Mouse (Mus musculus) embryonic facial prominence, embryonic 13.5 days (tissue): ENCODE data around the gene Usp16. TPM values are rescaled to one million over a fixed set of nuclear protein-coding genes. Genes with fewer than 3 reads are reported as not detected.
"Not testable (repeated sequence)": the region's sequence is repeated elsewhere in the genome, so short reads cannot be mapped to it uniquely, and the experiment has no call there.

Experiments used
- ATAC-seq: fragments of 200-750 bp; cut with Nextera tagmentation; 2 replicates; pipeline ENCODE4 v1.8.0; 2017; ENCODE audit warnings: low read depth; ENCODE audit not compliant: insufficient number of reproducible peaks, insufficient read depth, low FRiP score, low TSS enrichment
- H3K27ac ChIP-seq: fragments of 300-500 bp; sonication (generic); 2 replicates; pipeline ENCODE4 v1.5.1; 2015; ENCODE audit warnings: moderate library complexity, mild to moderate bottlenecking, inconsistent platforms
- H3K27me3 ChIP-seq: fragments of 300-500 bp; sonication (generic); 2 replicates; pipeline ENCODE4 v1.6.1; 2015; ENCODE audit warnings: mild to moderate bottlenecking, inconsistent platforms
- H3K36me3 ChIP-seq: fragments of 300-500 bp; sonication (generic); 2 replicates; pipeline ENCODE4 v1.6.1; 2015; ENCODE audit warnings: mild to moderate bottlenecking, inconsistent platforms
- H3K4me1 ChIP-seq: fragments of 300-500 bp; sonication (generic); 2 replicates; pipeline ENCODE4 v1.6.1; 2015; ENCODE audit warnings: inconsistent platforms
- H3K4me2 ChIP-seq: fragments of 300-500 bp; sonication (generic); 2 replicates; pipeline ENCODE4 v1.6.1; 2015; ENCODE audit warnings: moderate library complexity, mild to moderate bottlenecking, inconsistent platforms
- H3K4me3 ChIP-seq: fragments of 300-500 bp; sonication (generic); 2 replicates; pipeline ENCODE4 v1.5.1; 2015; ENCODE audit warnings: mild to moderate bottlenecking, inconsistent platforms
- H3K9ac ChIP-seq: fragments of 300-500 bp; sonication (generic); 2 replicates; pipeline ENCODE4 v1.6.1; 2015; ENCODE audit warnings: mild to moderate bottlenecking, inconsistent platforms
- H3K9me3 ChIP-seq: fragments of 300-500 bp; sonication (generic); 2 replicates; pipeline ENCODE4 v1.6.1; 2016; ENCODE audit warnings: inconsistent platforms
- WGBS: fragments of 180-500 bp; shearing (Covaris S2); methylation state at CpG from one replicate; pipeline ENCODE4 v1.1.7; 2015; ENCODE audit warnings: mixed read lengths; 5-methylcytosine and 5-hydroxymethylcytosine counted together
- polyA plus RNA-seq: library from polyadenylated mRNA; unstranded; fragments of >200 nt; fragmentation: Nextera tagmentation; extraction: Ambion mirVana; gene quantifications from 2 replicates; pipeline ENCODE4 v1.2.1, GENCODE M21; 2015

Gene Usp16
- polyA plus RNA-seq, 1 experiment from 2014 or later = 55.4 TPM

GRCm38 (mm10) chr16:87492191-87492792 is 37.8 kb downstream of the Usp16 start:
- 92% methylated on average over 12 of the region's 12 CpGs for WGBS
- H3K4me2 ChIP-seq, H3K4me3 ChIP-seq, H3K27me3 ChIP-seq, H3K27ac ChIP-seq, H3K9ac ChIP-seq, ATAC-seq, H3K9me3 ChIP-seq: not testable (repeated sequence)
- H3K4me1 ChIP-seq = peaks cover 16% of the 10 kb centered on the region
- H3K36me3 ChIP-seq = peaks cover 66% of the 10 kb centered on the region

GRCm38 (mm10) chr16:87494955-87495655 is 40.6 kb downstream of the Usp16 start:
- under 1% methylated on average over 39 of the region's 39 CpGs for WGBS
- Histone ChIP-seq H3K4me1 (peaks cover 16% of the 10 kb centered on the region), H3K36me3 (peaks cover 38% of the 10 kb centered on the region), H3K4me3 (peak overlapping the region; percentile 86), H3K27ac (peak overlapping the region; percentile 83), H3K27me3 (no peaks in the 10 kb centered on the region), H3K9ac (peak overlapping the region; percentile 96), H3K9me3 (no peaks in the 10 kb centered on the region), H3K4me2 (peak overlapping the region; percentile 81)
- ATAC-seq = peak; percentile 43

GRCm38 (mm10) chr16:87495716-87496447 is 41.4 kb downstream of the Usp16 start, which contains the start of gene Cct8:
Cct8 (minus strand) TSS chr16:87495873.
- Histone ChIP-seq H3K9me3 (no peaks in the 10 kb centered on the region), H3K9ac (peak within 1 kb of the TSS; percentile 96), H3K27me3 (no peaks in the 10 kb centered on the region), H3K4me1 (peaks cover 16% of the 10 kb centered on the region), H3K36me3 (peaks cover 30% of the 10 kb centered on the region), H3K4me3 (peak within 1 kb of the TSS; percentile 86), H3K4me2 (peak within 1 kb of the TSS; percentile 81), H3K27ac (peak within 1 kb of the TSS; percentile 83)
- WGBS = 1% methylated on average over 48 of the region's 48 CpGs
- peak; percentile 93 for ATAC-seq

- ATAC-seq = no peak
- Histone ChIP-seq H3K9me3 (no peaks in the 10 kb centered on the region), H3K4me3 (peak overlapping the region; percentile 86), H3K36me3 (peaks cover 22% of the 10 kb centered on the region), H3K27me3 (no peaks in the 10 kb centered on the region), H3K9ac (no peak overlapping the region), H3K27ac (no peak overlapping the region), H3K4me1 (peaks cover 16% of the 10 kb centered on the region), H3K4me2 (peak overlapping the region; percentile 81)
- WGBS = 84% methylated on average over 2 of the region's 2 CpGs
Measured at GRCm38 (mm10) chr16:87496728-87497127, 42.2 kb downstream of the Usp16 start.

- no peaks in the 10 kb centered on the region for H3K9me3 ChIP-seq
- no peak overlapping the region for H3K27ac ChIP-seq
- peaks cover 18% of the 10 kb centered on the region for H3K36me3 ChIP-seq
- H3K9ac ChIP-seq = no peak overlapping the region
- WGBS = 89% methylated on average over 6 of the region's 6 CpGs
- no peaks in the 10 kb centered on the region for H3K27me3 ChIP-seq
- ATAC-seq = no peak
- peaks cover 16% of the 10 kb centered on the region for H3K4me1 ChIP-seq
- no peak overlapping the region for H3K4me2 ChIP-seq
- no peak overlapping the region for H3K4me3 ChIP-seq
Measured at GRCm38 (mm10) chr16:87497171-87497570, 42.7 kb downstream of the Usp16 start.

- Histone ChIP-seq H3K9me3 (no peaks in the 10 kb centered on the region), H3K9ac (no peak overlapping the region), H3K4me1 (peaks cover 7% of the 10 kb centered on the region), H3K27me3 (no peaks in the 10 kb centered on the region), H3K4me3 (no peak overlapping the region), H3K4me2 (no peak overlapping the region), H3K27ac (no peak overlapping the region), H3K36me3 (no peaks in the 10 kb centered on the region)
- ATAC-seq = no peak
- 65% methylated on average over 6 of the region's 6 CpGs for WGBS
Measured at GRCm38 (mm10) chr16:87499556-87499955, 45.1 kb downstream of the Usp16 start.

- Histone ChIP-seq H3K27ac (no peak overlapping the region), H3K36me3 (no peaks in the 10 kb centered on the region), H3K4me2 (no peak overlapping the region), H3K27me3 (no peaks in the 10 kb centered on the region), H3K9ac (no peak overlapping the region), H3K9me3 (no peaks in the 10 kb centered on the region), H3K4me3 (no peak overlapping the region), H3K4me1 (peaks cover 4% of the 10 kb centered on the region)
- ATAC-seq = no peak
- 45% methylated on average over 13 of the region's 13 CpGs for WGBS
Measured at GRCm38 (mm10) chr16:87501304-87502078, 47.0 kb downstream of the Usp16 start.

GRCm38 (mm10) chr16:87511706-87512105 is 57.2 kb downstream of the Usp16 start:
- WGBS = 71% methylated on average over 5 of the region's 5 CpGs
- no peak overlapping the region for H3K4me3 ChIP-seq

GRCm38 (mm10) chr16:87512331-87512730 is 57.8 kb downstream of the Usp16 start:
- H3K4me1 ChIP-seq = peaks cover 2% of the 10 kb centered on the region; the same call in 1 of the 2 replicates
- H3K27ac ChIP-seq = no peak overlapping the region
- H3K27me3 ChIP-seq = no peaks in the 10 kb centered on the region
- no peak overlapping the region for H3K9ac ChIP-seq
- no peak overlapping the region for H3K4me3 ChIP-seq
- WGBS = 90% methylated on average over 14 of the region's 14 CpGs
- H3K36me3 ChIP-seq = no peaks in the 10 kb centered on the region
- no peaks in the 10 kb centered on the region for H3K9me3 ChIP-seq
- no peak overlapping the region for H3K4me2 ChIP-seq
- no peak for ATAC-seq

More at GRCm38 (mm10) chr16:87511706-87512105, 57.2 kb downstream of the Usp16 start:
- H3K9me3 ChIP-seq = no peaks in the 10 kb centered on the region
- no peaks in the 10 kb centered on the region for H3K27me3 ChIP-seq
- no peak overlapping the region for H3K9ac ChIP-seq
- no peak overlapping the region for H3K4me2 ChIP-seq
- H3K4me1 ChIP-seq = no peaks in the 10 kb centered on the region
- no peak overlapping the region for H3K27ac ChIP-seq
- no peak for ATAC-seq
- no peaks in the 10 kb centered on the region for H3K36me3 ChIP-seq

GRCm38 (mm10) chr16:87524228-87524627 is 69.7 kb downstream of the Usp16 start:
- no peaks in the 10 kb centered on the region for H3K4me1 ChIP-seq
- H3K27ac ChIP-seq = no peak overlapping the region
- no peaks in the 10 kb centered on the region for H3K9me3 ChIP-seq
- no peak overlapping the region for H3K4me2 ChIP-seq
- no peak overlapping the region for H3K4me3 ChIP-seq
- no peak overlapping the region for H3K9ac ChIP-seq
- no peak for ATAC-seq
- WGBS = 85% methylated on average over 5 of the region's 5 CpGs
- H3K27me3 ChIP-seq = no peaks in the 10 kb centered on the region
- H3K36me3 ChIP-seq = no peaks in the 10 kb centered on the region

GRCm38 (mm10) chr16:87527553-87528249 is 73.2 kb downstream of the Usp16 start:
- Histone ChIP-seq H3K9me3 (no peaks in the 10 kb centered on the region), H3K36me3 (no peaks in the 10 kb centered on the region), H3K27me3 (no peaks in the 10 kb centered on the region), H3K9ac (no peak overlapping the region), H3K4me3 (no peak overlapping the region), H3K4me1 (no peaks in the 10 kb centered on the region), H3K4me2 (no peak overlapping the region), H3K27ac (no peak overlapping the region)
- ATAC-seq = no peak
- 64% methylated on average over 8 of the region's 8 CpGs for WGBS
